Mouse (Mus musculus) megakaryocyte, embryonic 14.5 days (primary cell): ENCODE results near the gene Def8.

ENCODE experiments used
- FLI1 ChIP-seq: IDR thresholded peaks from 2 replicates; pipeline ENCODE4 v1.6.1; 2012; ENCODE audit warnings: low read length, inconsistent platforms, mixed read lengths
- GATA1 ChIP-seq: IDR thresholded peaks from 3 replicates; pipeline ENCODE4 v1.6.1; 2012; ENCODE audit warnings: mixed read lengths, low read length, inconsistent platforms, borderline replicate concordance

DNA sequence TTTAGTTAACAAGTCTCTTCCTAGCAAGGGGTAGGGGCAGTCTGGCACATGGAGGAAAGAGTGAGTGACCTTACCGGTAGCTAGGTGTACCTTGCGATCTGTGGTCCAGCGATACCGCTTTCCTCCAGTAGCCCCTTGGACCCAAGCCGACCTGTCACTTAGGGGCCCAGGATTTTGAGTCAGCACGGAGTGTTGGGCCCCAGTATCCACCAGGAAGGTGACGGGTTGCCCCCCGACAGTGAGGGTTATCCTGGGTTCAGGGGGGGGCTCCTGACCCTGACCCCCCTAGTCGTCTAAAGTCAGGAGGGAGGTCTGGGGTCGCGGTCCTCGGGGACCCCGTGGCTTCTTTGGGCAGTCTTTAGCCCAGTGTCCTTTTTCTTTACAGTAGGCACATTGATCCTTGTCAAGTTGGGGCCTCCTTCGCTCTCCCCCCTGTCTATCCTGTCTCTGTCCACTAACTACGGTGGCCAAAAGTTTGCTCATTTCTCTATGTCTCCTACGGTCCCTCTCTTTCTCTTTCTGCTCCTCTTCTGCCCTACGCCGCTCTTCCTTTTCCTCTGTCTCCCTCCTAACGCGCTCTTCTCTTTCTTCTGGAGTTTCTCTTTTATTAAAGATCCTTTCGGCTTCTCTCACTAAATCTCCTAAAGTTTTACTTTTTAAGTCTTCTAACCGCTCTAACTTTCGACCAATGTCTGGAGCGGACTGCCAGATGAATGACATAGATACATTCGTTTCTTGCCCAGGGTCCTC is 8.5 kb downstream of the Def8 start:
- TF ChIP-seq GATA1: no peak
- TF ChIP-seq FLI1: no peak
